Mouse (Mus musculus): ENCODE data around the gene Twnk. TPM values are rescaled to one million over a fixed set of nuclear protein-coding genes. Genes with fewer than 3 reads are reported as not detected.

Twnk gene
- 15.0 and 16.6 TPM in 2 replicates for polyA plus RNA-seq (2014; fragmentation: Nextera tagmentation; extraction: Ambion mirVana)

- H3K4me1 ChIP-seq (replicated peaks; ENCODE audit: control insufficient read depth, insufficient read depth, low read length): peaks cover 4% of the 10 kb centered on the region; the same call in 1 of the 2 replicates
- WGBS: 10% methylated on average over 16 of the region's 16 CpGs
- peak; percentile 2; the same call in 1 of the 2 replicates for ATAC-seq (ENCODE audit: low FRiP score)
- H3K9me3 ChIP-seq (ENCODE audit: control insufficient read depth, low read length): no peaks in the 10 kb centered on the region
- DNase-seq (ENCODE audit: low spot score): peak; percentile 61
- peak within 1 kb of the TSS; percentile 58; the same call in 1 of the 2 replicates for H3K27ac ChIP-seq (ENCODE audit: low read depth, low read length)
- peak within 1 kb of the TSS; percentile 99 for H3K4me3 ChIP-seq (ENCODE audit: low read depth, low read length)
- H3K36me3 ChIP-seq (ENCODE audit: control insufficient read depth, insufficient read depth, low read length): peaks cover 3% of the 10 kb centered on the region; the same call in 1 of the 2 replicates
- H3K9ac ChIP-seq (ENCODE audit: low read depth, low read length): peak within 1 kb of the TSS; percentile 67
- H3K27me3 ChIP-seq (ENCODE audit: control insufficient read depth, insufficient read depth, low read length): no peaks in the 10 kb centered on the region
- peak within 1 kb of the TSS; percentile 88 for H3K4me2 ChIP-seq (replicated peaks; ENCODE audit: low read depth, low read length)
Observed at GRCm38 (mm10) chr19:45005444-45005843, at the start of gene Twnk. TSS of gene Twnk (plus strand) at chr19:45005663.

DNA sequence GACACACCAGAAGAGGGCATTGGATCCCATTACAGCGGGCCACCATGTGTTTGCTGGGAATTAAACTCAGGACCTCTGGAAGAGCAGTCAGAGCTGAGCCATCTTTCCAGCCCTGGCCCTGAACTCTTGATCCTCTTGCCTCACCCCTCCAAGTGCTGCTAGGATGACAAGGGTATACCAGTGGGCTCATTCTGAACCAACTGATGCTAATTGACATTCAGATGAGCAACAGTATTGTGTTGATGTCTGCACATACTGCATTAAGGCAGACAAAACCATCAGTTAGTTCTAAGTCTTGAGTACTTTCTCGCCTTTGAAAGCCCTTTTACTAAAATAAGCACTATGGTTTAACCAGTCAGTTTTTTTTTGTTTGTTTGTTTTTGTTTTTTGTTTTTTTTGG, 45.8 kb upstream of the Twnk start:
- H3K4me3 ChIP-seq (ENCODE audit: low read depth, low read length): no peak overlapping the region
- no peak overlapping the region for H3K4me2 ChIP-seq (replicated peaks; ENCODE audit: low read depth, low read length)
- H3K27ac ChIP-seq (ENCODE audit: low read depth, low read length): no peak overlapping the region
- peaks cover 12% of the 10 kb centered on the region; the same call in 1 of the 2 replicates for H3K36me3 ChIP-seq (ENCODE audit: control insufficient read depth, insufficient read depth, low read length)
- H3K4me1 ChIP-seq (replicated peaks; ENCODE audit: control insufficient read depth, insufficient read depth, low read length): no peaks in the 10 kb centered on the region
- H3K9ac ChIP-seq (ENCODE audit: low read depth, low read length): no peak overlapping the region
- H3K9me3 ChIP-seq (ENCODE audit: control insufficient read depth, low read length): no peaks in the 10 kb centered on the region
- H3K27me3 ChIP-seq (ENCODE audit: control insufficient read depth, insufficient read depth, low read length): no peaks in the 10 kb centered on the region
- ATAC-seq (ENCODE audit: low FRiP score): no peak
- DNase-seq (ENCODE audit: low spot score): no peak
- WGBS: 95% methylated on average over 2 of the region's 2 CpGs

DNA sequence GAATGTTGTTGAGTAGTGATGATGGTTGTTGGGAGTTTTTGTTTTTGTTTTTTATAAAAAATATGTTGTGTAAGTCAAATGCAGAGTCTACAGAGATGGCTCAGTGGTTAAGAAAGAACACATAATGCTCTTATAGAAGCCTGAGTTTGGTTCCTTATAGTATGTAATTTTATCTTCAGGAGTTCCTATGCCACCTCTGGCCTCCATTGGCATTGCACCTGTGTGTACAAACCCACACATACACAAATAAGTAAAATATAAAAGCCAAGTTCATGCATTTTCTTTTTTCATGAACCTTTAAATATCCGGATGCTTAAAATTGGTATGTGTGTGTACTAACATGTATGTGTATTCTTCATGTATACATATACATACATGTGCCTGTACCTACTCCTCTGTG, 39.5 kb upstream of the Twnk start:
- no peak for ATAC-seq (ENCODE audit: low FRiP score)
- Histone ChIP-seq H3K4me1 (replicated peaks; ENCODE audit: control insufficient read depth, insufficient read depth, low read length) (no peaks in the 10 kb centered on the region), H3K9me3 (ENCODE audit: control insufficient read depth, low read length) (no peaks in the 10 kb centered on the region), H3K27me3 (ENCODE audit: control insufficient read depth, insufficient read depth, low read length) (no peaks in the 10 kb centered on the region), H3K4me2 (replicated peaks; ENCODE audit: low read depth, low read length) (no peak overlapping the region), H3K4me3 (ENCODE audit: low read depth, low read length) (no peak overlapping the region), H3K36me3 (ENCODE audit: control insufficient read depth, insufficient read depth, low read length) (peaks cover 15% of the 10 kb centered on the region), H3K27ac (ENCODE audit: low read depth, low read length) (no peak overlapping the region), H3K9ac (ENCODE audit: low read depth, low read length) (no peak overlapping the region)
- WGBS: 100% methylated on average over 1 of the region's 1 CpGs
- no peak for DNase-seq (ENCODE audit: low spot score)

GRCm38 (mm10) chr19:44968329-44968728, 37.1 kb upstream of the Twnk start:
- H3K36me3 ChIP-seq (ENCODE audit: control insufficient read depth, insufficient read depth, low read length): peaks cover 12% of the 10 kb centered on the region

DNA sequence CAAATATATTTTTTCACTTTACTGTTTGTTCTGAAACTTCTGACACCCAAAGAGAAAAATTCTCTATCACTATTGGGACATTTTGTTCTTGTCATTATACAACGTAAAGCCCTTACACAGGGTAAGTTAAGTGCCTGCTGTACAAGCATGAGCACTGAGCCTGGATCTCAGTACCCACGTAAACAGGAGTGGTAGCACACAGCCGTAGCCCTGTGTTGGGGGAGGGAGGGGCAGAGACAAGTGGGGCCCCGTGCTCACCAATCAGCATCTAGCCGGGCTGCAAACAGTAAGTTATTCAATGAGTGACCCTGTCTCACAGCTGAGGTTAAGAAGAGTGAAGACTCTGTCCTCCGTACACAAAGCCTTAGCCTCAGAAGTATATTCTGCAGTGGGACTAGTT, 28.8 kb upstream of the Twnk start:
- WGBS: 83% methylated on average over 6 of the region's 6 CpGs
- Histone ChIP-seq H3K4me1 (replicated peaks; ENCODE audit: control insufficient read depth, insufficient read depth, low read length) (no peaks in the 10 kb centered on the region), H3K36me3 (ENCODE audit: control insufficient read depth, insufficient read depth, low read length) (no peaks in the 10 kb centered on the region), H3K4me3 (ENCODE audit: low read depth, low read length) (no peak overlapping the region), H3K9ac (ENCODE audit: low read depth, low read length) (no peak overlapping the region), H3K27me3 (ENCODE audit: control insufficient read depth, insufficient read depth, low read length) (no peaks in the 10 kb centered on the region), H3K27ac (ENCODE audit: low read depth, low read length) (no peak overlapping the region), H3K9me3 (ENCODE audit: control insufficient read depth, low read length) (no peaks in the 10 kb centered on the region), H3K4me2 (replicated peaks; ENCODE audit: low read depth, low read length) (no peak overlapping the region)
- DNase-seq (ENCODE audit: low spot score): no peak
- no peak for ATAC-seq (ENCODE audit: low FRiP score)

More at GRCm38 (mm10) chr19:44968329-44968728, 37.1 kb upstream of the Twnk start:
- Histone ChIP-seq H3K27ac (ENCODE audit: low read depth, low read length) (no peak overlapping the region), H3K4me3 (ENCODE audit: low read depth, low read length) (no peak overlapping the region), H3K4me2 (replicated peaks; ENCODE audit: low read depth, low read length) (no peak overlapping the region), H3K9me3 (ENCODE audit: control insufficient read depth, low read length) (no peaks in the 10 kb centered on the region), H3K4me1 (replicated peaks; ENCODE audit: control insufficient read depth, insufficient read depth, low read length) (no peaks in the 10 kb centered on the region), H3K9ac (ENCODE audit: low read depth, low read length) (no peak overlapping the region), H3K27me3 (ENCODE audit: control insufficient read depth, insufficient read depth, low read length) (no peaks in the 10 kb centered on the region)
- 91% methylated on average over 3 of the region's 3 CpGs for WGBS
- ATAC-seq (ENCODE audit: low FRiP score) (no peak), DNase-seq (ENCODE audit: low spot score) (no peak)

- no peak for DNase-seq (ENCODE audit: low spot score)
- no peaks in the 10 kb centered on the region for H3K4me1 ChIP-seq (replicated peaks; ENCODE audit: control insufficient read depth, insufficient read depth, low read length)
- no peak overlapping the region for H3K27ac ChIP-seq (ENCODE audit: low read depth, low read length)
- H3K36me3 ChIP-seq (ENCODE audit: control insufficient read depth, insufficient read depth, low read length): no peaks in the 10 kb centered on the region
- H3K4me2 ChIP-seq (replicated peaks; ENCODE audit: low read depth, low read length): no peak overlapping the region
- H3K9ac ChIP-seq (ENCODE audit: low read depth, low read length): no peak overlapping the region
- no peaks in the 10 kb centered on the region for H3K9me3 ChIP-seq (ENCODE audit: control insufficient read depth, low read length)
- 91% methylated on average over 6 of the region's 6 CpGs for WGBS
- ATAC-seq (ENCODE audit: low FRiP score): no peak
- no peaks in the 10 kb centered on the region for H3K27me3 ChIP-seq (ENCODE audit: control insufficient read depth, insufficient read depth, low read length)
- no peak overlapping the region for H3K4me3 ChIP-seq (ENCODE audit: low read depth, low read length)
Observed at GRCm38 (mm10) chr19:44977148-44977547, 28.3 kb upstream of the Twnk start.

GRCm38 (mm10) chr19:44980787-44981186, 24.7 kb upstream of the Twnk start:
- H3K4me3 ChIP-seq (ENCODE audit: low read depth, low read length): no peak overlapping the region
- H3K4me1 ChIP-seq (replicated peaks; ENCODE audit: control insufficient read depth, insufficient read depth, low read length): no peaks in the 10 kb centered on the region
- no peak for DNase-seq (ENCODE audit: low spot score)
- H3K9ac ChIP-seq (ENCODE audit: low read depth, low read length): no peak overlapping the region
- no peak for ATAC-seq (ENCODE audit: low FRiP score)
- H3K36me3 ChIP-seq (ENCODE audit: control insufficient read depth, insufficient read depth, low read length): no peaks in the 10 kb centered on the region
- H3K27ac ChIP-seq (ENCODE audit: low read depth, low read length): no peak overlapping the region
- no peaks in the 10 kb centered on the region for H3K27me3 ChIP-seq (ENCODE audit: control insufficient read depth, insufficient read depth, low read length)
- no peaks in the 10 kb centered on the region for H3K9me3 ChIP-seq (ENCODE audit: control insufficient read depth, low read length)
- no peak overlapping the region for H3K4me2 ChIP-seq (replicated peaks; ENCODE audit: low read depth, low read length)
- 77% methylated on average over 2 of the region's 2 CpGs for WGBS

- H3K4me3 ChIP-seq (ENCODE audit: low read depth, low read length): no peak overlapping the region
- no peaks in the 10 kb centered on the region for H3K4me1 ChIP-seq (replicated peaks; ENCODE audit: control insufficient read depth, insufficient read depth, low read length)
- H3K27ac ChIP-seq (ENCODE audit: low read depth, low read length): no peak overlapping the region
- H3K9me3 ChIP-seq (ENCODE audit: control insufficient read depth, low read length): no peaks in the 10 kb centered on the region
- DNase-seq (ENCODE audit: low spot score) (no peak), ATAC-seq (ENCODE audit: low FRiP score) (no peak)
- H3K27me3 ChIP-seq (ENCODE audit: control insufficient read depth, insufficient read depth, low read length): no peaks in the 10 kb centered on the region
- no peaks in the 10 kb centered on the region for H3K36me3 ChIP-seq (ENCODE audit: control insufficient read depth, insufficient read depth, low read length)
- H3K4me2 ChIP-seq (replicated peaks; ENCODE audit: low read depth, low read length): no peak overlapping the region
- WGBS: 87% methylated on average over 7 of the region's 7 CpGs
- H3K9ac ChIP-seq (ENCODE audit: low read depth, low read length): no peak overlapping the region
Observed at GRCm38 (mm10) chr19:44982477-44983115, 22.9 kb upstream of the Twnk start.

DNA sequence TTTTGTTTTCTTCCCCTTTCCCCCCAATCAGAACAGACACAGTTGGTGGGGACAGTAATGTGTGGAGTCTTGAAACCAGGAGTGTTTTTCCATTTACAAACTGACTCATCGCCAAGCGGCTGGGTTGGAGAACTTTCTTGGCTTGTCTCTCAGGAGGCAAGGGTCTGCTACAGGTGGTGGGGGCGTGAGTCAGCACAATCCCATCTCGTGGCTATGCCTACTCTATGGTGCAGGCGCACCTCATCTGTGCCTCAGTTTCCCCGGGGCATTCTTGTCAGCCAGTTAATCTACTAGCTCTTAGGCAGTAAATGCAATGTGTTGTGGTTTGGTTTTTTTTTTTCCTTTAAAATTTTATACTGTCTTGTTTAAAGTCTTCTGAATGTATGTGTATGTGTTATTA, 22.1 kb upstream of the Twnk start:
- H3K36me3 ChIP-seq (ENCODE audit: control insufficient read depth, insufficient read depth, low read length): no peaks in the 10 kb centered on the region
- WGBS: 94% methylated on average over 6 of the region's 6 CpGs

More for the DNA sequence above, 22.1 kb upstream of the Twnk start:
- Histone ChIP-seq H3K4me3 (ENCODE audit: low read depth, low read length) (no peak overlapping the region), H3K9me3 (ENCODE audit: control insufficient read depth, low read length) (no peaks in the 10 kb centered on the region), H3K4me1 (replicated peaks; ENCODE audit: control insufficient read depth, insufficient read depth, low read length) (no peaks in the 10 kb centered on the region), H3K27ac (ENCODE audit: low read depth, low read length) (no peak overlapping the region), H3K27me3 (ENCODE audit: control insufficient read depth, insufficient read depth, low read length) (no peaks in the 10 kb centered on the region), H3K9ac (ENCODE audit: low read depth, low read length) (no peak overlapping the region), H3K4me2 (replicated peaks; ENCODE audit: low read depth, low read length) (no peak overlapping the region)
- DNase-seq (ENCODE audit: low spot score): no peak
- ATAC-seq (ENCODE audit: low FRiP score): no peak
